Mouse (Mus musculus): ENCODE measurements around the gene Spon1. TPM values are rescaled to one million over a fixed set of nuclear protein-coding genes. Genes with fewer than 3 reads are reported as not detected.

The Spon1 gene
- total and polyA plus RNA-seq, 2 experiments from 2014 or later, result 25.8 to 26.4 TPM

GRCm38 (mm10) chr7:113774906-113775305 is 9.1 kb downstream of the Spon1 start:
- 74% methylated on average over 3 of the region's 3 CpGs for WGBS
- no peak for TF ChIP-seq CTCF (IDR thresholded peaks at IDR 0.05; ENCODE audit: low read depth)
- Histone ChIP-seq H3K27me3 (ENCODE audit: insufficient read depth, low read length) (no peaks in the 10 kb centered on the region), H3K9ac (no peak overlapping the region), H3K4me2 (ENCODE audit: low read depth) (no peak overlapping the region), H3K36me3 (ENCODE audit: insufficient read depth) (no peaks in the 10 kb centered on the region), H3K27ac (ENCODE audit: low read depth, low read length) (no peak overlapping the region), H3K4me3 (ENCODE audit: low read depth, low read length) (no peak overlapping the region), H3K9me3 (ENCODE audit: low read length) (no peaks in the 10 kb centered on the region), H3K4me1 (ENCODE audit: insufficient read depth) (no peaks in the 10 kb centered on the region)
- DNase-seq, result no peak
- ATAC-seq, result no peak

GRCm38 (mm10) chr7:113778546-113778945 is 12.7 kb downstream of the Spon1 start:
- Histone ChIP-seq H3K27ac (ENCODE audit: low read depth, low read length) (no peak overlapping the region), H3K9ac (no peak overlapping the region), H3K4me2 (ENCODE audit: low read depth) (no peak overlapping the region), H3K27me3 (ENCODE audit: insufficient read depth, low read length) (no peaks in the 10 kb centered on the region), H3K9me3 (ENCODE audit: low read length) (no peaks in the 10 kb centered on the region), H3K36me3 (ENCODE audit: insufficient read depth) (no peaks in the 10 kb centered on the region), H3K4me3 (ENCODE audit: low read depth, low read length) (no peak overlapping the region), H3K4me1 (ENCODE audit: insufficient read depth) (no peaks in the 10 kb centered on the region)
- DNase-seq (no peak), ATAC-seq (no peak)
- WGBS, result 92% methylated on average over 6 of the region's 6 CpGs
- TF ChIP-seq CTCF (IDR thresholded peaks at IDR 0.05; ENCODE audit: low read depth), result no peak

GRCm38 (mm10) chr7:113780286-113780685 is 14.5 kb downstream of the Spon1 start:
- H3K36me3 ChIP-seq (ENCODE audit: insufficient read depth), result no peaks in the 10 kb centered on the region
- no peak overlapping the region for H3K27ac ChIP-seq (ENCODE audit: low read depth, low read length)
- no peaks in the 10 kb centered on the region for H3K4me1 ChIP-seq (ENCODE audit: insufficient read depth)
- no peaks in the 10 kb centered on the region for H3K9me3 ChIP-seq (ENCODE audit: low read length)
- ATAC-seq (no peak), DNase-seq (no peak)
- no peak overlapping the region for H3K4me3 ChIP-seq (ENCODE audit: low read depth, low read length)
- no peaks in the 10 kb centered on the region for H3K27me3 ChIP-seq (ENCODE audit: insufficient read depth, low read length)
- no peak for TF ChIP-seq CTCF (IDR thresholded peaks at IDR 0.05; ENCODE audit: low read depth)
- no peak overlapping the region for H3K4me2 ChIP-seq (ENCODE audit: low read depth)
- H3K9ac ChIP-seq, result no peak overlapping the region
- 93% methylated on average over 5 of the region's 5 CpGs for WGBS

- Histone ChIP-seq H3K4me1 (ENCODE audit: insufficient read depth) (no peaks in the 10 kb centered on the region), H3K4me3 (ENCODE audit: low read depth, low read length) (no peak overlapping the region), H3K9me3 (ENCODE audit: low read length) (no peaks in the 10 kb centered on the region), H3K27ac (ENCODE audit: low read depth, low read length) (no peak overlapping the region), H3K36me3 (ENCODE audit: insufficient read depth) (no peaks in the 10 kb centered on the region), H3K27me3 (ENCODE audit: insufficient read depth, low read length) (no peaks in the 10 kb centered on the region), H3K9ac (no peak overlapping the region), H3K4me2 (ENCODE audit: low read depth) (no peak overlapping the region)
- 61% methylated on average over 5 of the region's 5 CpGs for WGBS
- DNase-seq (no peak), ATAC-seq (peak; percentile 51; the same call in 1 of the 2 replicates)
- no peak for TF ChIP-seq CTCF (IDR thresholded peaks at IDR 0.05; ENCODE audit: low read depth)
Observed at GRCm38 (mm10) chr7:113791991-113792390, 26.2 kb downstream of the Spon1 start.

- no peak overlapping the region for H3K27ac ChIP-seq (ENCODE audit: low read depth, low read length)
- H3K27me3 ChIP-seq (ENCODE audit: insufficient read depth, low read length), result no peaks in the 10 kb centered on the region
- H3K36me3 ChIP-seq (ENCODE audit: insufficient read depth), result no peaks in the 10 kb centered on the region
- DNase-seq, result no peak
- no peak overlapping the region for H3K9ac ChIP-seq
- H3K4me1 ChIP-seq (ENCODE audit: insufficient read depth), result no peaks in the 10 kb centered on the region
- WGBS, result 82% methylated on average over 3 of the region's 3 CpGs
- ATAC-seq, result no peak
- no peaks in the 10 kb centered on the region for H3K9me3 ChIP-seq (ENCODE audit: low read length)
- H3K4me2 ChIP-seq (ENCODE audit: low read depth), result no peak overlapping the region
- no peak overlapping the region for H3K4me3 ChIP-seq (ENCODE audit: low read depth, low read length)
- no peak for TF ChIP-seq CTCF (IDR thresholded peaks at IDR 0.05; ENCODE audit: low read depth)
Observed at GRCm38 (mm10) chr7:113792871-113793270, 27.1 kb downstream of the Spon1 start.

GRCm38 (mm10) chr7:113795209-113795608 is 29.4 kb downstream of the Spon1 start:
- ATAC-seq, result no peak
- 90% methylated on average over 5 of the region's 5 CpGs for WGBS

GRCm38 (mm10) chr7:113797134-113797533 is 31.3 kb downstream of the Spon1 start:
- DNase-seq (no peak), ATAC-seq (no peak)
- Histone ChIP-seq H3K27me3 (ENCODE audit: insufficient read depth, low read length) (no peaks in the 10 kb centered on the region), H3K27ac (ENCODE audit: low read depth, low read length) (no peak overlapping the region), H3K9me3 (ENCODE audit: low read length) (no peaks in the 10 kb centered on the region), H3K36me3 (ENCODE audit: insufficient read depth) (no peaks in the 10 kb centered on the region), H3K4me3 (ENCODE audit: low read depth, low read length) (no peak overlapping the region), H3K9ac (no peak overlapping the region), H3K4me1 (ENCODE audit: insufficient read depth) (no peaks in the 10 kb centered on the region), H3K4me2 (ENCODE audit: low read depth) (no peak overlapping the region)
- WGBS, result 94% methylated on average over 4 of the region's 4 CpGs
- no peak for TF ChIP-seq CTCF (IDR thresholded peaks at IDR 0.05; ENCODE audit: low read depth)

More at GRCm38 (mm10) chr7:113795209-113795608, 29.4 kb downstream of the Spon1 start:
- Histone ChIP-seq H3K9ac (no peak overlapping the region), H3K36me3 (ENCODE audit: insufficient read depth) (no peaks in the 10 kb centered on the region), H3K4me2 (ENCODE audit: low read depth) (no peak overlapping the region), H3K9me3 (ENCODE audit: low read length) (no peaks in the 10 kb centered on the region), H3K4me1 (ENCODE audit: insufficient read depth) (no peaks in the 10 kb centered on the region), H3K4me3 (ENCODE audit: low read depth, low read length) (no peak overlapping the region), H3K27me3 (ENCODE audit: insufficient read depth, low read length) (no peaks in the 10 kb centered on the region), H3K27ac (ENCODE audit: low read depth, low read length) (no peak overlapping the region)
- DNase-seq, result no peak
- TF ChIP-seq CTCF (IDR thresholded peaks at IDR 0.05; ENCODE audit: low read depth), result no peak

Data from forebrain, postnatal 0 days (tissue).